Mouse (Mus musculus): ENCODE measurements around the gene Adam19. TPM values are rescaled to one million over a fixed set of nuclear protein-coding genes. Genes with fewer than 3 reads are reported as not detected.
A peak's percentile ranks its signal among the peaks of the same experiment; 100 is the strongest.

The Adam19 gene
- 6.1 and 17.6 TPM in 2 replicates for polyA plus RNA-seq (2011; ENCODE audit: insufficient read depth, insufficient read length, low replicate concordance, missing spikeins)

DNA sequence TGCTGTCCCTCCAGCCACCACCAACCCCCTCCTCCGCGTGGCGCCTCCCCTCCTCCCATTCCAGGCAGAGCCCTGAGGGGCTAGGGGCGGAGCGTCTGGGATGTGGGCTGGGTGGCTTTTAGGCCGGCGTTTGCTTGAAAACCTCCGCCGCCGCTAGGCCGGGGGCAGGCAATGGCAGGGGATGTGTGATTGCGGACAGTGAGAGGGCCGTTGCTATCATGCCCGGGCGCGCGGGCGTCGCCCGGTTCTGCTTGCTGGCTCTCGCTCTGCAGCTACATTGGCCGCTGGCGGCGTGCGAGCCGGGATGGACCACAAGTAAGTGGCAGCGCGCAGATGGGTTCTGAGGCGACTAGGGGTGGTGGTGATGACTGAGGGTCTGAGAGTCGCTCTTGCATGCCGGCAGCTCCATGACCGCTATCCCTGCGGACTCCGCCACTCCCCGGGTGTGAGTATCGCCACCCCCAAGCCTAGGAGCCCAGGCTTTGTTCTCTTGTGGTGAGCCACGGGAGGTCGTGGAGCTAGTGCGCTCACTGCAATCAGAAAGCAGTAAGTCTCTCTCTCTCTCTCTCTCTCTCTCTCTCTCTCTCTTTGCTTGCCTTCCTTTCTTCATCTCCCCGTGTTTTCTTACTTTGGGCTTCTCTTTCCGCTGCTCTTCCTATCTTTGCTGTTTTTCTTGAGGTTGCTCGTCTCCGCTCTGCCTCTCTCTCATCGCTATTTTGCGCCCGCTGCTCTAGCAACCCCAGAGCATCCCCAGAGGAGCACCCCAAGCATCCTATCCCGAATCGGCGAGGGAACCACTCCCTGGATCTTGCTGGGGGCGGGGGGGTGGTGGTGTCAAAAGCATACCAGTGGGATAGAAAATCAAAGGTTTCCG is at the start of gene Adam19:
Gene Adam19, plus strand, starts transcription at position 97 of the 874 bp plus-strand sequence.
- peaks cover 4% of the 10 kb centered on the region for H3K4me1 ChIP-seq (ENCODE audit: control insufficient read depth, insufficient read depth, low read length)
- TF ChIP-seq POLR2A (IDR thresholded peaks at IDR 0.05; ENCODE audit: borderline replicate concordance, control insufficient read depth, low read depth, low read length) (peak; percentile 68; the same call in 1 of the 2 replicates), CTCF (IDR thresholded peaks at IDR 0.05; ENCODE audit: control insufficient read depth, insufficient read depth, low read length) (no peak)
- peak within 1 kb of the TSS; percentile 82 for H3K27ac ChIP-seq (ENCODE audit: control insufficient read depth, insufficient read depth, low read depth, low read length, poor library complexity)
- H3K4me3 ChIP-seq (replicated peaks; ENCODE audit: control insufficient read depth, low read depth, low read length) = peak within 1 kb of the TSS; percentile 83
- WGBS = 4% methylated on average over 50 of the region's 51 CpGs

DNA sequence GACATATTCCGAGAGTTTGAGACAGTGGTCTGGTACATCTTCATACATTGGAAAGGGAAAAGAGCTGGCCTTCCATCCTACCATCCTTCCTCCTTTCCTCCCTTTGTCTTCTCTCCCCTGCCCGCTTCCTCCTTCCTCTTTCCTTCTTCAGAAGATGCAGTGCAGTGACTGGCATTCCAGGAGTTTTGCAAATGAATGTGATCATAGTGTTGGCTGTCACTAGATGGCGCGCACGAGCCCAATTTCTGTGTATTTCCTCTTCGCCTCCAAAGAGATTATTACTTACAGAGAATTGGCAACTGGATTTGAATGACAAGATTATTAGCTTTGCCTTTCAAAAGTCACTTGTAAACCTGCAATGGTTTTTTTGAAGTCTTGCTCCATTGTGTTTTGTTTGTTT is 39.7 kb upstream of the Adam19 start:
- no peak for TF ChIP-seq POLR2A (IDR thresholded peaks at IDR 0.05; ENCODE audit: borderline replicate concordance, control insufficient read depth, low read depth, low read length)
- peak; percentile 38 for TF ChIP-seq CTCF (IDR thresholded peaks at IDR 0.05; ENCODE audit: control insufficient read depth, insufficient read depth, low read length)
- Histone ChIP-seq H3K4me3 (replicated peaks; ENCODE audit: control insufficient read depth, low read depth, low read length) (no peak overlapping the region), H3K27ac (ENCODE audit: control insufficient read depth, insufficient read depth, low read depth, low read length, poor library complexity) (no peak overlapping the region), H3K4me1 (ENCODE audit: control insufficient read depth, insufficient read depth, low read length) (no peaks in the 10 kb centered on the region)
- WGBS = 19% methylated on average over 6 of the region's 6 CpGs

DNA sequence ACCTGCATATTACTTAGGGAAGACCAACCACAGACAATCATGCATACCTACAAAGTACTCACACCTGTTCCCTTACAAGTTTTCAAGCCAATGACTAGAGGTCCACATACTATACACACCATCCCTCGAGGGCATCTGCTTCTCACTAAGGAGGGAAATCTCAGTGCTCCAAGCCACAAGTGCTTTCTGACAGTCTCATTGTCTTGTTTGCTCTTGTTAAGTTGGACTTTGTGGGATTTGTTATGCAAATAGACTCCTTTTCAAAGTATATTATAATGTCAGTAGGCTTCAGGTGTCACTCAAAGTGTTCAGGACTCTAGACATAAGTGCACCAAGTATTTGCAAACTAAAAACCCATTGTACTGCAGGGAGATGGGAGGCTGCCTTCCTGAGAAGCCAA is 35.5 kb upstream of the Adam19 start:
- TF ChIP-seq POLR2A (IDR thresholded peaks at IDR 0.05; ENCODE audit: borderline replicate concordance, control insufficient read depth, low read depth, low read length) (no peak), CTCF (IDR thresholded peaks at IDR 0.05; ENCODE audit: control insufficient read depth, insufficient read depth, low read length) (no peak)

DNA sequence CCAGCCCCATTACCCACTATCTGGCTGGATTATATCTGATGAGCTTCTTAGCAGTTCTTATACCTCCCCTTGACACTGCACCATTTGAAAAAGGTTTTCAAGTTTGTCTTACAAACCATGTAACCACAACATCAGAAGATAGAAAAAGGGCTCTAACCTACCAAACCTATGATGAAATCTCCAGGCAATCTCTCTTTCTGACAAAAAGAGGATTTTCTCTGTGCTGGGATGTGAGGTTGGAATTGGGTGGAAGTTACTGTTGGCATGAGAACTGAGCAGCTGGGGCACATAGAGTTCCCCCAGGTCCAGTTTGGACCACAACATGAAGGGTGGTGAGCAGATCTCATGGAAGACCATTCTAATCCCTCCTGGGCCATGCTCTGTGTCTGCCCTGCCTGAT is 33.9 kb upstream of the Adam19 start:
- no peak for TF ChIP-seq CTCF (IDR thresholded peaks at IDR 0.05; ENCODE audit: control insufficient read depth, insufficient read depth, low read length)
- no peak for TF ChIP-seq POLR2A (IDR thresholded peaks at IDR 0.05; ENCODE audit: borderline replicate concordance, control insufficient read depth, low read depth, low read length)
- Histone ChIP-seq H3K4me3 (replicated peaks; ENCODE audit: control insufficient read depth, low read depth, low read length) (no peak overlapping the region), H3K4me1 (ENCODE audit: control insufficient read depth, insufficient read depth, low read length) (no peaks in the 10 kb centered on the region; the same call in 1 of the 2 replicates), H3K27ac (ENCODE audit: control insufficient read depth, insufficient read depth, low read depth, low read length, poor library complexity) (no peak overlapping the region)

More for the DNA sequence above, 35.5 kb upstream of the Adam19 start:
- H3K27ac ChIP-seq (ENCODE audit: control insufficient read depth, insufficient read depth, low read depth, low read length, poor library complexity) = no peak overlapping the region
- 57% methylated on average over 1 of the region's 1 CpGs for WGBS
- no peaks in the 10 kb centered on the region; the same call in 1 of the 2 replicates for H3K4me1 ChIP-seq (ENCODE audit: control insufficient read depth, insufficient read depth, low read length)
- H3K4me3 ChIP-seq (replicated peaks; ENCODE audit: control insufficient read depth, low read depth, low read length) = no peak overlapping the region

DNA sequence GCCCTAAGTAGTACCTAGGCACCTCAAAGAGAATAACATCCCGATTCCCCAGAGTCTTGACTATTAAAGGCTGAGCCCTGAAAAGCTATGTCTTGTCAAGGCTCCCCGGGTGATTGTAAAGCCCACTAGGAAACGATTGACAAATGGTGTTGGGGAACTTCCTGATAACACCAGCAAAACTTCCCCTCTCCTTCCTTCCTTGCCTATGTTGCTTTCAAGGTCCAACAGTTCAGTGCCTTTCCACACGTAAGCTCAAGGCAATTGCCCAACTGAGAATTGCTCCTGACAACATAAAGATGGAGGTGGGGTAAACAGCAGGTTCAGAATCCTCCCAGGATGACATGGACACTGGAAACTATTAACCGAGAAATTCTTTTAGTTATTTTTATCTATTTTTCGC is 32.8 kb upstream of the Adam19 start:
- 36% methylated on average over 6 of the region's 6 CpGs for WGBS
- TF ChIP-seq POLR2A (IDR thresholded peaks at IDR 0.05; ENCODE audit: borderline replicate concordance, control insufficient read depth, low read depth, low read length) = no peak
- TF ChIP-seq CTCF (IDR thresholded peaks at IDR 0.05; ENCODE audit: control insufficient read depth, insufficient read depth, low read length) = no peak
- Histone ChIP-seq H3K4me1 (ENCODE audit: control insufficient read depth, insufficient read depth, low read length) (no peaks in the 10 kb centered on the region; the same call in 1 of the 2 replicates), H3K4me3 (replicated peaks; ENCODE audit: control insufficient read depth, low read depth, low read length) (no peak overlapping the region), H3K27ac (ENCODE audit: control insufficient read depth, insufficient read depth, low read depth, low read length, poor library complexity) (peak overlapping the region; percentile 26; the same call in 1 of the 2 replicates)

DNA sequence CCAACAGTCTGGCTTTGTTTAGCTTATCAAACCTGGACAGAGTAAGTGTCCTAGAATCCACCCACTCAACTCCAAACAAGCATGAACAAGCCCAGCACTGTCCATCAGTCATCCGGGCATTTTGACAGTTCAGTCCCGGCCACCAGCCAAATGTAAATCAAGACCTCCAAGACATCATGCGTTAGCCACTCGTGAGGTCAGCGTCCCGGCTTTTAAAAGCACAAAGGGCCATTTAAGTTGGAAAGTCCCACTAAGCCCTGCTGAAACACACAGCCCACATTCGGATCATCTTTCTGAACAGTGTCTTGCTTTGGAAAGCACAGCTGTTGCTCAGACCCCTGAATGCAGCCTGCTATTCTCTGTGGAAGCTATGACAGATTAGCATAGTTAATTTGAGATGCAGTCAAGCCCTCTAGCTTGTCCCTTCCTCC is 29.8 kb upstream of the Adam19 start:
- no peak for TF ChIP-seq CTCF (IDR thresholded peaks at IDR 0.05; ENCODE audit: control insufficient read depth, insufficient read depth, low read length)
- TF ChIP-seq POLR2A (IDR thresholded peaks at IDR 0.05; ENCODE audit: borderline replicate concordance, control insufficient read depth, low read depth, low read length) = no peak
- Histone ChIP-seq H3K27ac (ENCODE audit: control insufficient read depth, insufficient read depth, low read depth, low read length, poor library complexity) (no peak overlapping the region), H3K4me3 (replicated peaks; ENCODE audit: control insufficient read depth, low read depth, low read length) (no peak overlapping the region), H3K4me1 (ENCODE audit: control insufficient read depth, insufficient read depth, low read length) (no peaks in the 10 kb centered on the region; the same call in 1 of the 2 replicates)
- whole genome bisulfite sequencing = 78% methylated on average over 7 of the region's 7 CpGs

DNA sequence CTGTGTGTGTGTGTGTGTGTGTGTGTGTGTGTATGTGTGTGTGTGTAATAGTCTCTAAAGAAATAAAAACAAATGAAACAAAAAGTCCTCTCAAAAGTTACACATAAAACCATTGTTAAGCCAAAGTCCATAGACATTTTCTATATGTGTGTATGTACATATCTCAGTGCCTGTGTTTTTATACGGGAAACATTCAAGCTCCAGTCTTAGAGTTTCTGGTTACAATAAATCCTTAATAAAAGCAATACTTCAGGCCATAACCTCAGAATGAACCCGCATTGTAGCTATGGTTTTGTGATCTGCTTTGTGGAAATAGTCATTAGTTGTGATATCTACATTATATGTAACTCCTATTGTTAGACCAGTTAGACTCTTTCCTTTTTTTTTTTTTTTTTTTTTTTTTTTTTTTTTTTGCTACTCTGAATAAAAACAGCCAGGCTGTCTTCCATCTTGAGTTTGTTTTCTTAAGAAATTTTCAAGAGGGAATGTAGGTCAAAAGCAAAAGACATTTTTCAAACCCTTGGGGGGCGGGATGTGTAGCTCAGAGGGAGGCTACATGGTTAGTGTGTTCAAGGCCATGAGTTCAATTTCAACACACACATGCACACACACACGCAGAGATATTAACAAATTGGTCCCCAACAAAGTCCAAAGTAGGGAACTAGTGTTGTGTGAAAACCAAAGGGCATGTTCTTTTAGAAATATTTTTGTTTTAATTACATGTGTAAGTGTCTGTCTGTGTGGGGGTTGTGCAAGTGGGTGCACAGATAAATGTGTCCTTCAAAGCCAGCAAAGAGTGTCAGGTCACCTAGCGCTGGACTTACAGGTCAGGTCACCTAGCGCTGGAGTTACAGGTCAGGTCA is 27.6 kb upstream of the Adam19 start:
- WGBS = 80% methylated on average over 6 of the region's 6 CpGs
- Histone ChIP-seq H3K4me3 (replicated peaks; ENCODE audit: control insufficient read depth, low read depth, low read length) (no peak overlapping the region), H3K27ac (ENCODE audit: control insufficient read depth, insufficient read depth, low read depth, low read length, poor library complexity) (no peak overlapping the region), H3K4me1 (ENCODE audit: control insufficient read depth, insufficient read depth, low read length) (no peaks in the 10 kb centered on the region; the same call in 1 of the 2 replicates)
- TF ChIP-seq CTCF (IDR thresholded peaks at IDR 0.05; ENCODE audit: control insufficient read depth, insufficient read depth, low read length) (no peak), POLR2A (IDR thresholded peaks at IDR 0.05; ENCODE audit: borderline replicate concordance, control insufficient read depth, low read depth, low read length) (no peak)

DNA sequence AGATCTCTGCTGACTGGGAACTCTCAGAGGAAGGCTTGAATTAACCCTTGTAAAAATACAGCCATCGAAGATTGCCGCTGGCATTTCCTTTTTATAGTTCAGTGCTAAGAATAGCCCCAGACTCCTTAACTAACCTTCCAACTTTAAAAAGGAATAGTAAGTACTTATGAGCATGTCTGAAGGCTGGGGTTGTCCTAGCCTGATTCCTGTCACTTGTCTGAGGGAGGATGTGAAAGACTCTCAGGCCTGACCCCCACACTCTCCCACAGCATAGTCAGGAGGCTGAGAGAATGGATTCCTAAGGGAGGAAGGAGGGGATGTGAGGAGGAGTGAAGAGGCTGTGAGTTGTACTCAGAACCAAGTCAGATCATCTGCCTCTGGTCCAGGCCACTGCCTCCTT is 26.3 kb upstream of the Adam19 start:
- H3K4me3 ChIP-seq (replicated peaks; ENCODE audit: control insufficient read depth, low read depth, low read length) = no peak overlapping the region
- no peak for TF ChIP-seq POLR2A (IDR thresholded peaks at IDR 0.05; ENCODE audit: borderline replicate concordance, control insufficient read depth, low read depth, low read length)
- TF ChIP-seq CTCF (IDR thresholded peaks at IDR 0.05; ENCODE audit: control insufficient read depth, insufficient read depth, low read length) = no peak
- 38% methylated on average over 2 of the region's 2 CpGs for WGBS
- H3K27ac ChIP-seq (ENCODE audit: control insufficient read depth, insufficient read depth, low read depth, low read length, poor library complexity) = no peak overlapping the region
- no peaks in the 10 kb centered on the region for H3K4me1 ChIP-seq (ENCODE audit: control insufficient read depth, insufficient read depth, low read length)
